Mouse (Mus musculus): Measurements from ENCODE around the gene Btbd8. TPM values are rescaled to one million over a fixed set of nuclear protein-coding genes. Genes with fewer than 3 reads are reported as not detected.

Gene Btbd8
- 0.73 and 1.0 TPM in 2 replicates for polyA plus RNA-seq (2012; rRNA removed)

GRCm38 (mm10) chr5:107437464-107438281 is at the start of gene Btbd8:
Gene Btbd8, plus strand, starts transcription at chr5:107437997.
- peak; percentile 89 for DNase-seq (ENCODE audit: low read depth, low spot score)
- under 1% methylated on average over 51 of the region's 51 CpGs for WGBS

DNA sequence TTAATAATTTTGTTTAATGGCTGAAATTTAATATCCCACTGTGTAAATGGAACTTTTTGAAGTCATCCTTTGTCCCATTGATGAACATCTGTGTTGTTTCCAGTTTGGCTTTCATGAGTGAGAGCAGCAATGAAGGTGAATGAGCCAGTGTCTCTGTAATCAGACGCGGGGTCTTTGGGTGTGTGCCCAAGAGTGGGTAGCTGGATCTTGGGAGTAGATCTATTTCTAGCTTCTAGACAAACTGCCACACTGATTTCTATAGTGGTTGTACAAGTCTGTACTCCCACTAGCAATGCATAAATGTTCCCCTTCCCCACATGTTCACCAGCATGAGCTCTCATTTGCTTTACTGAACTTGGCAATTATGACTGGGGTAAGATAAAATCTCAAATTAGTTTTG is 48.4 kb upstream of the Btbd8 start:
- DNase-seq (ENCODE audit: low read depth, low spot score) = no peak
- 92% methylated on average over 2 of the region's 2 CpGs for WGBS

GRCm38 (mm10) chr5:107394437-107394836 is 43.4 kb upstream of the Btbd8 start:
- WGBS = 77% methylated on average over 2 of the region's 2 CpGs
- no peak for DNase-seq (ENCODE audit: low read depth, low spot score)

DNA sequence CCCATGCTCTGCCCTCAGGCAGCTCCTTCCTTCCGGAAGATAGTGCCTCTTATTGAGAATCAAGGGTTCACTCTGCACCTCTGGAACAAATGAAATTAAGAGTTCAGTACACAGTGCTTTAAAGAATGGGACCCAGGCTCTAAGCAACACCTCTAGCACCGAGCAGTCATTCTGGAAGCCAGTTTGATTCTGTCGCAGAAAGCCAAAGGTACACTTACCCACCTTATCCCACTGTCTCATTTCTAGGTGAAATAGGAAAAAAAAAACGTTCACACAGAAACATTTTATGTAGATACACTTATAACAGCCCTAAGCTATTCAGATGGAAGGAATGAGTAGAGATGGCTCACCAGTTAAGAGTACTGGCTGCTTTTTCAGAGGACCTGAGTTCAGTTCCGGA is 35.4 kb upstream of the Btbd8 start, which contains the start of gene Ephx4:
Ephx4 (plus strand) TSS at position 301 of the 400 bp plus-strand sequence.
- WGBS = 32% methylated on average over 5 of the region's 5 CpGs
- DNase-seq (ENCODE audit: low read depth, low spot score) = no peak

DNA sequence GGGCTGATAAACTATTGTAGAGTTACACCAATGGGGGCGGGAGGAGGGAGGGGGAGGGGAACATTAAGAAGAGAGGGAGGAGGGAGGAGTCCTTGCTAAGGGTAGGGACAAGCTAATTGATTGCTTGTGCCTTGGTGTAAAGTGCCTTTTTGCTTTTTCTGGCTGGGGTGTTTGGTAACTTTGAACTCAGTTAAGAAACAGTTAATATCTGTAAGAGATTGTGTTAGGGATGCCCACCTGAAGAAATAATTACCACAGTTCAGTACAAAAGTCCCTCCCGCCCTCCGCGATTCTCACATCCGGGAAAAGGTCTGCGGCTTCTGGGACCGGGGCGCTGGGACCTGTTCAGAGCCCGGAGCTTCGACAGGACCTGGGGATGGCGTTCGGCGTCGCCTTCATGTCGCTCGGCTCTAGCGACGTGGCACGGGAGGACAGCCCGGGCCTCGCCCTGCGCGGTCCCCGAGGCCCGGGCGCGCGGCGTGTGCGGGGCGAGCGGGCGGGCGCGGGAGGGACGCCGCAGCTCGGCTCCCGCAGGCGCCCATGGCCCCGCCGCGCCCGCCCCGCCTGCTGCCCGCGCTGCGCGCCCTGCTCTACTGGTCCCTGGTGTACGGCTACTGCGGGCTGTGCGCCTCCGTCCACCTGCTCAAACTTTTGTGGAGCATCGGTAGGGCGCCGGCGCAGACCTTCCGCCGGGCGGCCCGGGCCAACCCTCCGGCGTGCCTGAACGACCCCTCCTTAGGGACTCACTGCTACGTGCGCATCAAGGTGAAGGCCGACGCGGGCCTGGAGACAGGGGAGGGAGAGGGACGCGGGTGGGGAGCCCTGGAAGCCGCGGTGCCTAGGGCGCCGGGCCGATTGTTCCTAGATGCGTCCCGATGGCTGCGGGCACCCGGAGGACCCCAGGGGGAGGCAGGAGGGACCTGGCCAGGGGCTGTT is 34.5 kb upstream of the Btbd8 start:
- WGBS = 1% methylated on average over 80 of the region's 80 CpGs
- no peak for DNase-seq (ENCODE audit: low read depth, low spot score)

DNA sequence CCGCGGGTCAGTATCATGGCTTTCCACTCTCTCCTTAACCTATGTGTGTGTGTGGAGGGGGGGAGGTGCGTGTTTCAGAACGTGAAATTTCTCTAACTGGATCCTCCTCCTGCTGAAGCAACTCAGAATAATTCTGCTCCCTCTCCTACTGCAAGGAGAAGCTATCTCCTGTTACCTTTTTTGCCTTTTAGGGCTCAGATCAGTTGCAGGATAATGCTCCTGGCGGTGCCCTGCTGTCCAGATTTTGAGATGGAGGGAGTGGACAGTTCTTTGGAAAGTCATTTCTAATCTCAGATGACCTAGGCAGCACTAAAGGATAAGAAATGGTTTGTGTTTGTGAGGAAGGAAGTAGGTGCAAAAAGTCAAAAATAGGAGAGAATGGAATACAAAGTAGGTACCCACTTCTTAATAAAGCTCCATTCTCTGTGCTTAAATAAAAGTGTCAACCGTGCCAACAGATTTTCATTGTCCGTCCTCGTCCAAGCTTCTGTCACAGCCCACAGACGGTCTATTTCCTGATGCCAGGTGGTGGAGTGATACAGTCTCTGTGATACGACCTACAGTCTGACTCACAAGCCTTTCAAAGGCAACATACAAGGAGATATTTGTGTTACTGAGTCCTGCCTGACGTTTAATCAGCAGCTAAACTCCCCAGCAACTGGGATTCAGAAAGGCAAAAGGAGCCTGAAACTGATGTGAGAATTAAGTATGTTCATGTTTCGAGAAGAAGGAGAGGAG is 33.7 kb upstream of the Btbd8 start:
- WGBS = 20% methylated on average over 12 of the region's 12 CpGs

DNA sequence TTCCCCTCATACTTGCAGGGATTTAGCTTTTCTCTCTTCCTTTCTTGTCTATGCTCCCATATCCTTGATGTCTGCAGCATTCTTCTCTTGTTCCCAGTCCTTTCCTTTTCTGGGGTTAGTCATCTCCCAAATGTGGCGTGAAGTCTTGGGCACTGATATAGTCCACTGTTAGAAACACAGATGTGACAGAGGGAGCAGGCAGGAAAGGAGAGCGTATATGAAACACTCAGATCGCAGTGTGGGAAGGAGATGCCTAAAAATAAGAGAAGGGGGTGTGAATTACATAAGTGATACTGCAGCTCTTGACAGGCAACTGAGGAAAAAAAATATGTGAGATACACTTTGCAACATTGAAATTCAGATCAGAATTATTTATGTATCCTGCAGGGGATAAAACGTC is 32.4 kb upstream of the Btbd8 start:
- WGBS = 93% methylated on average over 4 of the region's 4 CpGs
- DNase-seq (ENCODE audit: low read depth, low spot score) = no peak

More for the DNA sequence above, 33.7 kb upstream of the Btbd8 start:
- no peak for DNase-seq (ENCODE audit: low read depth, low spot score)

DNA sequence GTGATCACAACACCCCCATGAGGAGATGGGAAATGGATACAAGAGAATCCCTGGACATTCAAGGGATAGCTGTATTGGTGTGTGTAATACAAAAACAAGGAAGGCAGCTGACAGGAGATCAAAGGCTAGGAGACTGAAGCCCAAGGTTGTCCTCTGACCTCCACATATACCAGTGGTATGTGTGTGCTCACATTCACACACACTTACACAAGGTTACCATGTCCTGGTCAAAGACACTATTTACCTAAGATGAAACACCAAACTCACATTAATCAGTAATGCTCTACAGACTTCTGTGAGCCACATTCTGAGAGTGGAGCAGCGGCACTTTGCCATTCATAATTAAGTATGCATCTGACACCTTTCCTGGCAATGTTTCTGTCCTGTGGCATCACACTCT is 27.5 kb upstream of the Btbd8 start:
- no peak for DNase-seq (ENCODE audit: low read depth, low spot score)
- WGBS = 90% methylated on average over 1 of the region's 1 CpGs

DNA sequence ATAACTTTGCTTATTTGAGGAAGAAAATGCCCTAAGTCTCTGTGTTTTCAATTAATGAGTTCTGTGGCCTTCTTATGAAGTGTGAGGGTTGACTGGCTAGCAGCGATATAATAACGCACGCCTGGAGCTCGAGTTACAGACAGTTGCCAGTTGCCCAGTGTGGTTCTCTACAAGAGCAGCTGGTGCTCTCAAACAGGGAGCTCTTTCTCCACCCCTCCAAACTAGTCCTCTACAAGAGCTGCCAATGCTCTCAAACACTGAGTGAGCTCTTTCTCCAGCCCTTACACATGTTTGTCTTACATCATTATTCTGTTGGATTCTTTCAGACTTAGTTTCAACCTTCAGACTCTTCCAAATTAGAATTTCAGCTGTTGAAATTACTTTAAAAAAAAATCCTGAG is 26.5 kb upstream of the Btbd8 start:
- no peak for DNase-seq (ENCODE audit: low read depth, low spot score)
- WGBS = 62% methylated on average over 4 of the region's 4 CpGs

DNA sequence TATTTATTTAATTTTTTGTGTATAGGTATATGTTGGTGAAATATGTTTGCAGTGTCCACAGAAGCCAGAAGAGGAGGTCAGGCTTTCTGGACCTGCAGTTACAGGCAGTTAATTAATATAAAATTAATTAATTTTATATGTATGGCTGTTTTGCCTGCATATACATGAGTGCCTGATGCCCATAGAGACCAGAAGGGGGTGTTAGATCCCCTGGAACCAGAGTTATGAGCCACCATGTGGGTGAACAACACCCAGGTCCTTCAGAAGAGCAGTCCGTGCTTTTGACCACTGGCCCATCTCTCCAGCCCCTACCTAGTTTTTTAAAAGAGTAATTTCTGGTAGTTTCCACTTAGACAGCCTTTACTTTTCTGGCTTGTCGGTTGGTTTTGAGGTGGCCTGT is 25.5 kb upstream of the Btbd8 start:
- WGBS = 85% methylated on average over 2 of the region's 2 CpGs
- no peak for DNase-seq (ENCODE audit: low read depth, low spot score)

DNA sequence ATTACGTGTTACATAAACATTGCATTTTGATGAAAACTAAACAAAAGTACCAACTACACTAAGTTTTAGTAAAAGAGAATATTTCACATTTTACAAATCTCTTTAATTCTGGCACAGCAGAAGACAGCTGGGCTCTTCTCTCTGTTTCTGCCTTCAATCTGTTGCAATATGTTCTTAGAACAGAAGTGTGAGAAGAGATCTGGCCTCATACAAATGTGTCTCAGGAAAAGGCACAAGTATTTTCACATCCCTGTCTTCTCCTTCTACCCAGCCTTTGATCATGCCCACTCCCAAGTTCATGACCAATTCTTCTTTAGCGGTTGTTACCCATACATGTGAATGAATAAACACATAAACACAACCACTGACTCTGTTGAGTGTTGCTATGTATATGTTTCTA is 22.7 kb upstream of the Btbd8 start:
- DNase-seq (ENCODE audit: low read depth, low spot score) = no peak
- WGBS = 87% methylated on average over 2 of the region's 2 CpGs

DNA sequence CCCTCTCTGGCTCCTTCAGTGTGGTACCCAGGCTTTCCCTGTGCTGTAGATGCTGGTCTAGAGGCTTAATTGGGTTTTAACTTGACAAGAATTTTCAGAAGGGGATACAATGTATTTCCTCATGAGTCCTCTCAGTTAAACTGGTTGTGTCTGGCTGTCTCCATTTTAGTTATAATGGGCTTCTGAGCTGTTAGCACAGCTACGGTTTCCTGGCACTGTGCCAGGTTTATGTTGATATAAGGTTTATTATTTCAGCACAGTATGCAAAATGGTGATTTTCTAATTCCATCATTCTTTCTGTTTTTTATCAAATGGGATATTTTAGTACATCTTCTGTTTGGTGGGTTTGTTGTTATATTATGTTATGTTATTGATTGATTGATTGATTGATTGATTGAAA is 16.1 kb upstream of the Btbd8 start:
- no peak for DNase-seq (ENCODE audit: low read depth, low spot score)
- 9% methylated on average over 1 of the region's 1 CpGs for WGBS

DNA sequence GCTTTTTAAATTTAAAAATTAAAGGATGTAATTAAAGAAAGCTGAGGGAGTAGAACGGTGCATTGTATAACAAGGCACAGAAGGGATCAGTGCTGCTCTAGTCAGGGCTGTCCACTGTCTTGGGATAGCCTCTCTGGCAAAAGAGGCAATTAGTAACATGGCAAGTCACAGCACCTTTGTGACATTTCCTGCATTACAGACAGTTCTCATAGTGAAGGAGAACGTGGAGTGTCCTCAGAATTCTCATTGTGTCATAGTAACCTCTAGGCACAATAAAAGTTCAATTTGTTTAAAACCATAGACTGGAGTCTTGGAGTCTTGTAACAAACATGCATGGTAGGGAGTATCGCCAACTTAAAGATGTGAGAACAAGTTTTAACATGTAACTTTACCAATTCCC is 6.5 kb upstream of the Btbd8 start, which contains the start of gene Lpcat2b:
Lpcat2b (plus strand) TSS at position 301 of the 400 bp plus-strand sequence.
- no peak for DNase-seq (ENCODE audit: low read depth, low spot score)
- 79% methylated on average over 3 of the region's 3 CpGs for WGBS

GRCm38 (mm10) chr5:107434001-107434400 is 3.8 kb upstream of the Btbd8 start:
- 86% methylated on average over 5 of the region's 5 CpGs for WGBS

DNA sequence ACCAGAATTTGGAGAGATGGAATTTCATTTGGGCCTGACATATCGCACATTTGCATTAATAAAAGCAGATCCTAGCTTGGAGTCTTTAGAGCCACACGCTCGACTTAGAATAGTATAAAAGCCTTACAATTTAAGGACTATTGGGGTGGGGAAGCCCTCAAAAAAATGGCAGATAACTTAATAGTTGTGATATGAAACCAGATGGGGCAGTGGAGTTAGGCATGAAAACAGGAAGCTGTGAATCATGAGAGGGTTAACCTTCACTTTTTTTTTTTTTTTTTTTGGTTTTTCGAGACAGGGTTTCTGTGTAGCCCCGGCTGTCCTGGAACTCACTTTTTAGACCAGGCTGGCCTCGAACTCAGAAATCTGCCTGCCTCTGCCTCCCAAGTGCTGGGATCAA is 1.6 kb upstream of the Btbd8 start:
- 86% methylated on average over 6 of the region's 6 CpGs for WGBS
- DNase-seq (ENCODE audit: low read depth, low spot score) = no peak

More at GRCm38 (mm10) chr5:107434001-107434400, 3.8 kb upstream of the Btbd8 start:
- DNase-seq (ENCODE audit: low read depth, low spot score) = no peak

DNA sequence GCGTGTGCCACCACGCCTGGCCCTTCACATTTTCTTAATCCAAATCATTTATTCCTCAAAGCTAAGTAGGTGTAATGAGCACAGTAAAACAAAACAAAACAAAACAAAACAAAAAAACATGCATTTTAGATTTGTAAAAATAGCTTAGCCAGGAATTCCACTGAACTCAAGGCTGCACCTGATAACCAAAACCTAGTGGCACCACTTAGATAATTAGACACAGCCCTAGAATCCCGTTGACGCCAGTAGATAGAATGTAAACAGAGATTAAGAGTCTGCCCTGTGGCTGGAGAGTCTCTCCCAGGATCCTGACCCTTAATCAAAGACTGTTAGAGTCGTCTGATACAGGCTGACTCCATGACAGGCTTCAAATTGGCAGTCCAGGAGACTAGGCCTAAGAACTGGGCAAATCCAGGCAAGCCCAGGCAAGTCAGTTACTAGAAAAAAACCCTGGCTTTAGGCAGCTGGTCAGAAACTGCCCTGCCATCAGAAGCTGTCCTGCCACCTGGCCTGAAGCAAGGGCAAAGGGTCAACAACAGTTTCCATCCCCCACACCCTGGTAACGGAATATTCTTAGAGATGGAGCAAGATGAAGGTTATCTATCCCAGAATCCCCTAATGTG is 1.1 kb upstream of the Btbd8 start:
- WGBS = 83% methylated on average over 6 of the region's 6 CpGs
- DNase-seq (ENCODE audit: low read depth, low spot score) = no peak

DNA sequence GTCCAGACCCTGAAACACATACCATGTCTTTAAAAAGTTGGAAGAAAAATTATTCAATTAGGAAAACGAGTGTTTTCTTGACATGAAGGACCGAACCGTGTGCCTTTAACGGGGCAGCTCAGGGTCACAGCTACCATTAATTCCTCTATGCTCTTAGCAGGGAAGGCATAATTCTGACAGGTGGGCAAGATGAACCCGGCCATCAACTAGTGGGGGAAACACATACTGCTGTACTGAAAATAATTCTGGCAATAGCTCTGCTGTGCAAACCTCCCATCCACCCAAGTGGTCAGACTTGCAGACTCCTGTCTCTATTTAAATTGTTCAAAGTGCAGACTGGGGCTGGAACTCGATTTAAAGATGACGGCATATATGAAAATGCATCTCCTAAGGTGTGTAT is 556 bp downstream of the Btbd8 start:
- 8% methylated on average over 7 of the region's 7 CpGs for WGBS
- DNase-seq (ENCODE audit: low read depth, low spot score) = no peak

GRCm38 (mm10) chr5:107441881-107442280 is 4.1 kb downstream of the Btbd8 start:
- WGBS = 77% methylated on average over 5 of the region's 5 CpGs
- no peak for DNase-seq (ENCODE audit: low read depth, low spot score)

DNA sequence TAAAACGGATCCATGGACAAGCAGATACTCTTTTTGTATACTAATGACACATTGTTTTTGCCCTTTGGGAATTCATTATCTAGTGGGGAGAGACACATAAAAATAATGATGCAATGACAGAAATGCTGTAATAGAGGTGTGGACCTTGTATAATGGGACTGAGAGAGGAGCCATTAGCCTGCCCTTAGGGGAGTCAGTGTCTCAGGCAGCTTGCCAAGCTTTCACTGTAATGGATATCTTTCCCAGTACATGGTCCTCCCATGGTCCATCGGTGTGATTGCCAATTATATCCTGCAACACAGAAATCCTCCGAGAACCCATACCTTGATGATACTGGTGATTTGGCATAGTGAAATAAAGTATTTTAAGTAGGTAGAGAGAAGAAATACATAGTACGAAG is 6.5 kb downstream of the Btbd8 start:
- 91% methylated on average over 4 of the region's 4 CpGs for WGBS
- DNase-seq (ENCODE audit: low read depth, low spot score) = no peak
